Mouse (Mus musculus) liver, embryonic 14.5 days (tissue): ENCODE measurements around the gene Abcb10. TPM values are rescaled to one million over a fixed set of nuclear protein-coding genes. Genes with fewer than 3 reads are reported as not detected.

ENCODE experiments used
- ATAC-seq: fragments of 200-750 bp; cut with Nextera tagmentation; 2 replicates; pipeline ENCODE4 v1.8.0; 2017; ENCODE audit warnings: moderate number of reproducible peaks, mild to moderate bottlenecking, moderate library complexity; ENCODE audit not compliant: insufficient read depth
- DNase-seq, 3 experiments: peaks; one replicate each; pipeline ENCODE4 v3.0.0-alpha.2; 2012 to 2013; ENCODE audit warnings: low read depth in 3 of 3, low spot score in 3 of 3
- H3K27ac ChIP-seq: fragments of 300-500 bp; sonication (generic); 2 replicates; pipeline ENCODE4 v1.5.1; 2014; ENCODE audit warnings: moderate library complexity, mild to moderate bottlenecking, control low read depth, inconsistent platforms
- H3K27me3 ChIP-seq: fragments of 300-500 bp; sonication (generic); 2 replicates; pipeline ENCODE4 v1.6.1; 2014; ENCODE audit warnings: mild to moderate bottlenecking, low read length, moderate library complexity; ENCODE audit not compliant: control insufficient read depth, insufficient read depth
- H3K36me3 ChIP-seq: fragments of 300-500 bp; sonication (generic); replicated peaks from 2 replicates; pipeline ENCODE4 v1.6.1; 2014; ENCODE audit warnings: low read depth; ENCODE audit not compliant: control insufficient read depth, insufficient read depth
- H3K4me1 ChIP-seq, 2 experiments: fragments of 200-500 bp in 1 of 2; fragments of 300-500 bp in 1 of 2; sonication (generic) in 1 of 2; replicated peaks; 2 replicates each; pipeline ENCODE4 v1.6.1; 2012 to 2014; ENCODE audit warnings: antibody characterized with exemption in 1 of 2, inconsistent platforms in 1 of 2, low read length in 1 of 2; ENCODE audit not compliant: control insufficient read depth in 2 of 2, insufficient read depth in 2 of 2
- H3K4me2 ChIP-seq: fragments of 300-500 bp; sonication (generic); 2 replicates; pipeline ENCODE4 v1.6.1; 2014; ENCODE audit warnings: low read depth, mild to moderate bottlenecking, control low read depth, moderate library complexity
- H3K4me3 ChIP-seq, 2 experiments: fragments of 200-500 bp in 1 of 2; fragments of 300-500 bp in 1 of 2; sonication (generic) in 1 of 2; 2 replicates each; pipeline ENCODE4 v1.5.1; 2012 to 2014; ENCODE audit warnings: low read depth in 2 of 2, low read length in 2 of 2, mild to moderate bottlenecking in 2 of 2, control low read depth in 1 of 2, inconsistent platforms in 1 of 2, moderate library complexity in 1 of 2; ENCODE audit not compliant: insufficient read depth in 1 of 2
- H3K9ac ChIP-seq: fragments of 300-500 bp; sonication (generic); replicated peaks from 2 replicates; pipeline ENCODE4 v1.6.1; 2014; ENCODE audit warnings: mild to moderate bottlenecking, control low read depth, moderate library complexity
- H3K9me3 ChIP-seq: fragments of 300-500 bp; sonication (generic); 2 replicates; pipeline ENCODE4 v1.6.1; 2016; ENCODE audit warnings: low read length, mixed read lengths; ENCODE audit not compliant: control insufficient read depth
- CTCF ChIP-seq: IDR thresholded peaks from 2 replicates; pipeline ENCODE4 v1.5.1; 2016; ENCODE audit warnings: antibody characterized with exemption, low read depth, control low read depth
- EP300 ChIP-seq: IDR thresholded peaks from 2 replicates; pipeline ENCODE4 v1.6.1; 2016; ENCODE audit warnings: antibody characterized with exemption, low read depth
- WGBS: fragments of 180-500 bp; shearing (Covaris S2); extraction: QIAGEN DNeasy Blood & Tissue Kit; methylation state at CpG from one replicate; pipeline ENCODE4 v1.1.7; 2014; ENCODE audit not compliant: insufficient replicate concordance; 5-methylcytosine and 5-hydroxymethylcytosine counted together
- microRNA counts: library from miRNA; unstranded; fragments of <30 nt; microRNA quantifications from one replicate; lab custom pipeline; 2016
- microRNA-seq: library from miRNA; unstranded; fragments of <30 nt; microRNA quantifications from one replicate; pipeline ENCODE4, GENCODE M21; 2016
- polyA plus RNA-seq, 2 experiments: library from polyadenylated mRNA; depleted of rRNA in 1 of 2; stranded (reverse) in 1 of 2; unstranded in 1 of 2; fragments of >200 nt; fragmentation: Nextera tagmentation in 1 of 2; extraction: Ambion mirVana in 1 of 2; gene quantifications; 2 replicates each; pipeline versions ENCODE4 v1.2.1 to v1.2.3; 2012 to 2014

Gene Abcb10
- polyA plus RNA-seq, 2 experiments = 83.0 to 129 TPM

DNA sequence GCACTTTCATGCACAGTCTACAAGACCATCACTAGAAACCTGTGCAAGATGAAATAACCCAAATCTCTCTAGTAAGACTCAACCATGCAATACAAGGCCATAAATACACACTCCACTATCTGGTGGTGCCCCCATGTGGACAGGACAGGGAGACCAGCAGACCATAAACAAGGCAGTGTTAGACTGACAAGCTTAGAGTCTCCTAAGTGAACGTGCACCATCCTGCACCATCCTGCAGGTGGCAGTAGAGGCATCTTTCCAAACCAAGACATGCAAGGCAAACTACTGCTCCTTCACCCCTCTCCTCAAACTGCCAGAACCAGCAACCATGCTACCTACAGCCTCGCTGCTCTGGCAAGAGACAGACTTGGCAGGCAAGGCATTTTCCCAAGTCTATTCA is 58.2 kb downstream of the Abcb10 start:
- peak; percentile 64 for ATAC-seq
- no peak overlapping the region for H3K9ac ChIP-seq
- WGBS = 9% methylated on average over 2 of the region's 2 CpGs
- TF ChIP-seq CTCF = peak; percentile 97
- no peak for TF ChIP-seq EP300
- H3K36me3 ChIP-seq = peaks cover 84% of the 10 kb centered on the region
- no peak overlapping the region for H3K4me2 ChIP-seq
- no peak overlapping the region for H3K27ac ChIP-seq
- H3K4me3 ChIP-seq = no peak overlapping the region
- H3K4me1 ChIP-seq = no peaks in the 10 kb centered on the region
- H3K9me3 ChIP-seq = no peaks in the 10 kb centered on the region
- DNase-seq = peak; percentile 60 to 65 (median 63)
- no peaks in the 10 kb centered on the region for H3K27me3 ChIP-seq

DNA sequence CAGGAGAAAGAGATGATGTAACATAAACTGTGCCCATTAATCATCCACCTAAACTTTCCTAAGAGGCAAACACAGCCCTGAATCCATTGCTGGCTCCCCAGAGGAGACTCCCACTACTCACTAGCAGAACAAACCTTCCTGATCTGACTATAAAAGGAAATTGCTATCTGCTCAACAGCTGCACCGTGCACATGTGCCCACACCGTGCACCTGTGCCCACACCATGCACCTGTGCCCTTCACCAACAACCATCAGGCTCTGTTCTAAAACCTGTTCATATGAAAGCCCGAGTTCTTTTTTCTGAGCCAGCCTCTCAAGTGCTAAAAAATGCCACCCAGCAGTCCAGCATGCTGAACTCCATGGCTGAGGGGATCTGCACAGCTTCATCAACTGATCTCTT is 68.3 kb downstream of the Abcb10 start:
- Histone ChIP-seq H3K27me3 (no peaks in the 10 kb centered on the region), H3K9ac (no peak overlapping the region), H3K9me3 (no peaks in the 10 kb centered on the region), H3K4me1 (no peaks in the 10 kb centered on the region), H3K27ac (no peak overlapping the region), H3K36me3 (peaks cover 96% of the 10 kb centered on the region), H3K4me3 (no peak overlapping the region), H3K4me2 (no peak overlapping the region)
- TF ChIP-seq EP300 = no peak
- no peak for TF ChIP-seq CTCF
- WGBS = 92% methylated on average over 3 of the region's 3 CpGs
- DNase-seq = no peak
- no peak for ATAC-seq

DNA sequence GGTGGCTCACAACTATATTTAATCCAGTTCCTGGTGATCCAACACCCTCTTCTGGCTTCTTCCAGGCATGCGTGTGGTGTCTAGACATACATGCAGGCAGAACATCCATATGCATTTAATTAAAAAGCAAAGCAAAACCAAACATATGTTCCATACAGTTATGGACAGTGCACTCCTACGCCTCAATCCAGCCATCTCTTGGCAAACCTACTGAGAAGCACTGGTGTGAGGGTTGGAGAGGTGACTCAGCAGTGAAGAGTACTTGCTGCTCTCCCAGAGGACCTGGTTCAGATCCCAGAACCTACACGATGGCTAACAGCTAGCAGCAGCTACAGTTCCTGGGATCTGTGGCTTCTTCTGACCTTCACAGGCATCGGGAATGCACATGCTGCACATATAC is 70.7 kb downstream of the Abcb10 start:
- Histone ChIP-seq H3K9me3 (no peaks in the 10 kb centered on the region), H3K27ac (no peak overlapping the region), H3K4me3 (no peak overlapping the region), H3K4me1 (no peaks in the 10 kb centered on the region), H3K36me3 (peaks cover 86% of the 10 kb centered on the region), H3K9ac (no peak overlapping the region), H3K27me3 (no peaks in the 10 kb centered on the region), H3K4me2 (no peak overlapping the region)
- 87% methylated on average over 4 of the region's 4 CpGs for WGBS
- ATAC-seq (no peak), DNase-seq (no peak)
- no peak for TF ChIP-seq CTCF
- TF ChIP-seq EP300 = no peak

DNA sequence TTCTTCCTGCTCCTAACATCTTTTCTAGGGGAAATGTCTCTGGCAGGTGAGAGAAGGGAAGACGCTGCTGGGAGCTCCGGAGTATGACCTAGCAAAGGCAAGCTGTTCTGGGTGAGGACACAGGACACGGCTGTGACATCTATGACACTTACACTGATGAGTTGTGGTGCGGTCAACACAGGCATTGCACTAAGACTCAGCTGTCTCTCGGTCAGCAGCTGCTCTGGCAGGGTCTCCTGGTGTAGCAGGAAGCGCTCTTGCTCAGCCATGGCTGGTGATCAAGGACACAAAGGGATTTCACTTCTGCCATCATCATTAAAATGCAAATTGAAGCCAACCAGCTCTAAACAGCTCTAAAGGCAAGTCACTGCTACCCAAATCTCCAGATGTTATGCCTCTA is 75.3 kb downstream of the Abcb10 start:
- no peak overlapping the region for H3K4me2 ChIP-seq
- H3K4me1 ChIP-seq = no peaks in the 10 kb centered on the region
- no peak for ATAC-seq
- peaks cover 82% of the 10 kb centered on the region for H3K36me3 ChIP-seq
- H3K4me3 ChIP-seq = no peak overlapping the region
- H3K9me3 ChIP-seq = no peaks in the 10 kb centered on the region
- TF ChIP-seq EP300 = no peak
- no peak for TF ChIP-seq CTCF
- no peaks in the 10 kb centered on the region for H3K27me3 ChIP-seq
- no peak overlapping the region for H3K9ac ChIP-seq
- DNase-seq = no peak
- no peak overlapping the region for H3K27ac ChIP-seq
- 89% methylated on average over 6 of the region's 6 CpGs for WGBS

DNA sequence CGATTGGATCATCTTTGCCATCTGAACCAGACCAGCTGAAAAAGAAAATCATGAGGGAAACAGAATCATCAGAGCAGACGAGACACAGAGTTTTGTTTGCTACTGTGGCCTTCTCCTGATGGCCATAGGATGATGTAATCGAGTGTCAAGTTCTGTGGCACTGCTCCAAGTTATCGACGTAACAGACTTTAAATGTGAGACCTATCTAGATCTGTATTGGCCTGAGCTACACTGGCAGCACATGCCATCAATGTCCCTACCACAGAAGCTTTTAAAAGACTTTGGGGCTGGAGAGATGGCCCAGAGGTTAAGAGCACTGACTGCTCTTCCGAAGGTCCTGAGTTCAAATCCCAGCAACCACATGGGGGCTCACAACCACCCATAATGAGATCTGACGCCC is 80.3 kb downstream of the Abcb10 start:
- no peaks in the 10 kb centered on the region for H3K27me3 ChIP-seq
- no peaks in the 10 kb centered on the region for H3K9me3 ChIP-seq
- H3K4me1 ChIP-seq = no peaks in the 10 kb centered on the region
- no peak overlapping the region for H3K4me2 ChIP-seq
- peaks cover 80% of the 10 kb centered on the region for H3K36me3 ChIP-seq
- no peak overlapping the region for H3K4me3 ChIP-seq
- TF ChIP-seq CTCF (no peak), EP300 (no peak)
- H3K9ac ChIP-seq = no peak overlapping the region
- DNase-seq (no peak), ATAC-seq (no peak)
- 80% methylated on average over 7 of the region's 7 CpGs for WGBS
- H3K27ac ChIP-seq = no peak overlapping the region

MicroRNA genes within 50 kb of the gene (microRNA counts, 519-probe panel; counts per million panel counts)
- microRNA mmu-miR-1967 (lab: Ali Mortazavi, UCI) = 69.9 counts per million

Small RNAs within 50 kb of the gene (microRNA-seq; reads per million reads assigned to microRNA genes)
- gene Mir1967 = not detected

Other genes with a start within 250 kb of the Abcb10 start
- gene Rab4a, start 177.1 kb downstream of the Abcb10 start, polyA plus RNA-seq (2012; rRNA removed) = 12.6 and 12.9 TPM in 2 replicates
- 23.7 and 24.2 TPM in 2 replicates for gene Rab4a, start 177.1 kb downstream of the Abcb10 start, polyA plus RNA-seq (2014; fragmentation: Nextera tagmentation; extraction: Ambion mirVana)
- gene Ccsap, start 122.9 kb downstream of the Abcb10 start, polyA plus RNA-seq (2012; rRNA removed) = 2.9 and 3.5 TPM in 2 replicates
- gene Ccsap, start 122.9 kb downstream of the Abcb10 start, polyA plus RNA-seq (2014; fragmentation: Nextera tagmentation; extraction: Ambion mirVana) = 2.4 and 2.7 TPM in 2 replicates
- gene Acta1, start 88.4 kb downstream of the Abcb10 start, polyA plus RNA-seq (2012; rRNA removed) = 1.9 and 2.2 TPM in 2 replicates
- 0.21 and 0.83 TPM in 2 replicates for gene Acta1, start 88.4 kb downstream of the Abcb10 start, polyA plus RNA-seq (2014; fragmentation: Nextera tagmentation; extraction: Ambion mirVana)
- 13.7 and 17.6 TPM in 2 replicates for gene Nup133, start 33.9 kb downstream of the Abcb10 start, polyA plus RNA-seq (2012; rRNA removed)
- gene Nup133, start 33.9 kb downstream of the Abcb10 start, polyA plus RNA-seq (2014; fragmentation: Nextera tagmentation; extraction: Ambion mirVana) = 23.3 and 27.8 TPM in 2 replicates
- 21.1 and 21.2 TPM in 2 replicates for gene Taf5l, start 38.3 kb upstream of the Abcb10 start, polyA plus RNA-seq (2012; rRNA removed)
- gene Taf5l, start 38.3 kb upstream of the Abcb10 start, polyA plus RNA-seq (2014; fragmentation: Nextera tagmentation; extraction: Ambion mirVana) = 28.7 and 32.6 TPM in 2 replicates
- gene Urb2, start 38.4 kb upstream of the Abcb10 start, polyA plus RNA-seq (2012; rRNA removed) = 4.3 and 4.9 TPM in 2 replicates
- gene Urb2, start 38.4 kb upstream of the Abcb10 start, polyA plus RNA-seq (2014; fragmentation: Nextera tagmentation; extraction: Ambion mirVana) = 2.9 and 3.6 TPM in 2 replicates
- gene Galnt2, start 248.3 kb upstream of the Abcb10 start, polyA plus RNA-seq (2012; rRNA removed) = 3.7 and 6.6 TPM in 2 replicates
- 19.2 and 21.5 TPM in 2 replicates for gene Galnt2, start 248.3 kb upstream of the Abcb10 start, polyA plus RNA-seq (2014; fragmentation: Nextera tagmentation; extraction: Ambion mirVana)